27 mouse cellular contexts compared by ENCODE assay signal in genomic region chr3:61011660-61012059, GRCm38 (mm10). TPM values are rescaled to one million over a fixed set of nuclear protein-coding genes. Genes with fewer than 3 reads are reported as not detected.
A peak's percentile ranks its signal among the peaks of the same experiment; 100 is the strongest.
DNase-seq lines count a peak whose midpoint lies in the region; ATAC-seq and TF ChIP-seq lines count a peak whose summit lies in the region.
"Had no signal": no experiment of that assay in that cellular context is flagged by ENCODE, and none has a peak within 500 bp of the region (broad histone marks: within the 10 kb centered on the region; RNA-seq: fewer than 3 reads in every experiment).

No protein-coding gene starts in this region.

- no peak for TF ChIP-seq CTCF in liver, adult 2 months (IDR thresholded peaks at IDR 0.05; ENCODE audit: low read depth, low read length)
- no peak for TF ChIP-seq CTCF in intestine, postnatal 0 days (IDR thresholded peaks at IDR 0.05; ENCODE audit: low read depth)

- DNase-seq in hindbrain, embryonic 11.5 days (ENCODE audit: low spot score): peak; percentile 5
- DNase-seq in liver, adult 2 months (ENCODE audit: extremely low read depth, low read depth, low spot score): peak; percentile 51
- no peak for DNase-seq in urinary bladder, adult 2 months (ENCODE audit: low spot score)
- no peak for DNase-seq in gastrocnemius, adult 8-10 months (ENCODE audit: low spot score in 2 of 2)
- DNase-seq in lung, postnatal 25 days (ENCODE audit: low spot score): no peak
- DNase-seq: adrenal gland, adult 8-10 months; cerebellum, adult 8-10 months; cerebellum, postnatal 36 days; gastrocnemius, adult 2 months; heart, postnatal 4 days; kidney, adult 11 months; layer of hippocampus, postnatal 36 days; lung, adult 18-20 months; lung, postnatal 10 days; thymus, postnatal 36 days had no signal

- H3K36me3 ChIP-seq in hindbrain, embryonic 11.5 days (ENCODE audit: control insufficient read depth, insufficient read depth, low read length): no peaks in the 10 kb centered on the region
- H3K36me3 ChIP-seq in hindbrain, embryonic 16.5 days (ENCODE audit: control insufficient read depth, insufficient read depth, low read length): no peaks in the 10 kb centered on the region
- peaks cover 7% of the 10 kb centered on the region for H3K36me3 ChIP-seq in liver, adult 2 months (ENCODE audit: control insufficient read depth, insufficient read depth, low read length)
- no peaks in the 10 kb centered on the region for H3K36me3 ChIP-seq in liver, embryonic 12.5 days
- no peaks in the 10 kb centered on the region for H3K36me3 ChIP-seq in intestine, postnatal 0 days (ENCODE audit: control insufficient read depth, insufficient read depth)
- H3K36me3 ChIP-seq: heart, embryonic 10.5 days; hindbrain, embryonic 15.5 days; midbrain, embryonic 12.5 days; neural tube, embryonic 15.5 days had no signal

- no peaks in the 10 kb centered on the region for H3K79me2 ChIP-seq in liver, adult 2 months (ENCODE audit: control insufficient read depth, insufficient read depth, low read length)

- H3K4me3 ChIP-seq in hindbrain, embryonic 11.5 days (ENCODE audit: low read depth, low read length): no peak overlapping the region
- no peak overlapping the region for H3K4me3 ChIP-seq in hindbrain, embryonic 16.5 days (ENCODE audit: low read length)
- no peak overlapping the region for H3K4me3 ChIP-seq in liver, adult 2 months (ENCODE audit: insufficient read depth, low read depth, low read length)
- no peak overlapping the region for H3K4me3 ChIP-seq in liver, embryonic 12.5 days
- H3K4me3 ChIP-seq in intestine, postnatal 0 days (ENCODE audit: low read depth, low read length): no peak overlapping the region
- H3K4me3 ChIP-seq: embryonic facial prominence, embryonic 13.5 days; forebrain, embryonic 13.5 days; gastrocnemius, adult 2 months; heart, embryonic 10.5 days; hindbrain, embryonic 15.5 days; layer of hippocampus, adult 2 months; midbrain, embryonic 12.5 days; neural tube, embryonic 15.5 days had no signal

- ATAC-seq in hindbrain, embryonic 11.5 days (ENCODE audit: low FRiP score): peak; percentile 27; the same call in 1 of the 2 replicates
- no peak for ATAC-seq in hindbrain, embryonic 16.5 days
- no peak for ATAC-seq in liver, embryonic 12.5 days
- peak; percentile 98 for ATAC-seq in intestine, postnatal 0 days
- ATAC-seq: activated CD4-positive, CD25-positive, alpha-beta regulatory T cell, adult 4 months; forebrain, embryonic 13.5 days had no signal

- H3K9me3 ChIP-seq in hindbrain, embryonic 11.5 days (ENCODE audit: control insufficient read depth, low read length): no peaks in the 10 kb centered on the region
- H3K9me3 ChIP-seq in hindbrain, embryonic 16.5 days (ENCODE audit: control insufficient read depth, low read length): no peaks in the 10 kb centered on the region
- no peaks in the 10 kb centered on the region for H3K9me3 ChIP-seq in liver, embryonic 12.5 days (replicated peaks)
- H3K9me3 ChIP-seq in intestine, postnatal 0 days (ENCODE audit: control insufficient read depth): no peaks in the 10 kb centered on the region
- H3K9me3 ChIP-seq: embryonic facial prominence, embryonic 13.5 days; forebrain, embryonic 13.5 days; heart, embryonic 10.5 days; hindbrain, embryonic 15.5 days; midbrain, embryonic 12.5 days; neural tube, embryonic 15.5 days had no signal

- H3K27ac ChIP-seq in hindbrain, embryonic 11.5 days (ENCODE audit: low read depth, low read length): no peak overlapping the region
- no peak overlapping the region for H3K27ac ChIP-seq in hindbrain, embryonic 16.5 days (ENCODE audit: low read depth, low read length)
- no peak overlapping the region for H3K27ac ChIP-seq in liver, adult 2 months (replicated peaks; ENCODE audit: insufficient read depth, low read depth, low read length)
- no peak overlapping the region for H3K27ac ChIP-seq in liver, embryonic 12.5 days
- peak overlapping the region; percentile 72 for H3K27ac ChIP-seq in intestine, postnatal 0 days (ENCODE audit: low read depth, low read length)
- H3K27ac ChIP-seq: embryonic facial prominence, embryonic 13.5 days; forebrain, embryonic 13.5 days; gastrocnemius, adult 2 months; heart, embryonic 10.5 days; hindbrain, embryonic 15.5 days; layer of hippocampus, adult 2 months; midbrain, embryonic 12.5 days; neural tube, embryonic 15.5 days had no signal

- no peaks in the 10 kb centered on the region for H3K4me1 ChIP-seq in hindbrain, embryonic 11.5 days (replicated peaks; ENCODE audit: control insufficient read depth, insufficient read depth, low read length)
- no peaks in the 10 kb centered on the region for H3K4me1 ChIP-seq in hindbrain, embryonic 16.5 days (ENCODE audit: control insufficient read depth, insufficient read depth, low read depth, low read length)
- H3K4me1 ChIP-seq in liver, adult 2 months (ENCODE audit: control insufficient read depth, insufficient read depth, low read length): no peaks in the 10 kb centered on the region
- H3K4me1 ChIP-seq in liver, embryonic 12.5 days: no peaks in the 10 kb centered on the region
- 0 out of 2 replicates have a peak, but pooled peaks cover 4% of the 10 kb centered on the region for H3K4me1 ChIP-seq in intestine, postnatal 0 days (replicated peaks; ENCODE audit: control insufficient read depth, insufficient read depth, low read length)
- H3K4me1 ChIP-seq: heart, embryonic 10.5 days; hindbrain, embryonic 15.5 days; neural tube, embryonic 15.5 days had no signal

- no peak overlapping the region for H3K4me2 ChIP-seq in hindbrain, embryonic 11.5 days (replicated peaks; ENCODE audit: low read depth, low read length)
- no peak overlapping the region for H3K4me2 ChIP-seq in hindbrain, embryonic 16.5 days (ENCODE audit: low read length)
- H3K4me2 ChIP-seq in liver, embryonic 12.5 days: no peak overlapping the region
- peak overlapping the region; percentile 21; the same call in 1 of the 2 replicates for H3K4me2 ChIP-seq in intestine, postnatal 0 days (replicated peaks; ENCODE audit: low read depth)
- H3K4me2 ChIP-seq: embryonic facial prominence, embryonic 13.5 days; forebrain, embryonic 13.5 days; hindbrain, embryonic 15.5 days; liver, embryonic 11.5 days; midbrain, embryonic 12.5 days; neural tube, embryonic 15.5 days had no signal

- H3K27me3 ChIP-seq in hindbrain, embryonic 11.5 days (ENCODE audit: control insufficient read depth, insufficient read depth, low read length): no peaks in the 10 kb centered on the region
- no peaks in the 10 kb centered on the region for H3K27me3 ChIP-seq in hindbrain, embryonic 16.5 days (replicated peaks; ENCODE audit: control insufficient read depth, insufficient read depth, low read length)
- H3K27me3 ChIP-seq in liver, adult 2 months (ENCODE audit: control insufficient read depth, insufficient read depth, low read length): no peaks in the 10 kb centered on the region
- H3K27me3 ChIP-seq in liver, embryonic 12.5 days (replicated peaks): no peaks in the 10 kb centered on the region
- no peaks in the 10 kb centered on the region for H3K27me3 ChIP-seq in intestine, postnatal 0 days (replicated peaks; ENCODE audit: control insufficient read depth, insufficient read depth, low read length)
- H3K27me3 ChIP-seq: embryonic facial prominence, embryonic 13.5 days; forebrain, embryonic 13.5 days; hindbrain, embryonic 15.5 days; midbrain, embryonic 12.5 days; neural tube, embryonic 15.5 days had no signal

- WGBS in hindbrain, embryonic 11.5 days: 40% methylated on average over 5 of the region's 5 CpGs
- 42% methylated on average over 5 of the region's 5 CpGs for WGBS in hindbrain, embryonic 16.5 days
- whole genome bisulfite sequencing in liver, adult 2 months: 71% methylated on average over 5 of the region's 5 CpGs
- 72% methylated on average over 5 of the region's 5 CpGs for WGBS in liver, embryonic 12.5 days (ENCODE audit: insufficient replicate concordance)
- WGBS in intestine, postnatal 0 days: 14% methylated on average over 5 of the region's 5 CpGs

- no peak overlapping the region for H3K9ac ChIP-seq in hindbrain, embryonic 11.5 days (ENCODE audit: low read depth, low read length)
- no peak overlapping the region for H3K9ac ChIP-seq in hindbrain, embryonic 16.5 days (ENCODE audit: low read depth, low read length)
- no peak overlapping the region for H3K9ac ChIP-seq in liver, adult 2 months (ENCODE audit: low read depth, low read length)
- H3K9ac ChIP-seq in liver, embryonic 12.5 days: no peak overlapping the region
- H3K9ac ChIP-seq in intestine, postnatal 0 days (ENCODE audit: low read depth, low read length): no peak overlapping the region
- H3K9ac ChIP-seq: embryonic facial prominence, embryonic 13.5 days; forebrain, embryonic 13.5 days; hindbrain, embryonic 15.5 days; midbrain, embryonic 12.5 days; neural tube, embryonic 15.5 days had no signal

- TF ChIP-seq POLR2A in liver, adult 2 months (IDR thresholded peaks at IDR 0.05; ENCODE audit: extremely low read depth, insufficient read depth, low read length): no peak

RNA-seq across cellular contexts. Expression of gene P2ry1, which starts 9.1 kb away (rescaled TPM):
- 4.3 and 4.7 TPM in 2 replicates for polyA plus RNA-seq in hindbrain, embryonic 11.5 days (2014; fragmentation: Nextera tagmentation; extraction: Ambion mirVana)
- 5.8 and 6.5 TPM in 2 replicates for polyA plus RNA-seq in hindbrain, embryonic 16.5 days (2015; fragmentation: Nextera tagmentation; extraction: Ambion mirVana)
- 7.9 and 11.7 TPM in 2 replicates for total RNA-seq in liver, adult 2 months (2014; rRNA removed)
- 3.7 and 4.3 TPM in 2 replicates for polyA plus RNA-seq in liver, adult 2 months (2012; rRNA removed)
- 11.4 and 13.3 TPM in 2 replicates for polyA plus RNA-seq in liver, embryonic 12.5 days (2016; fragmentation: Nextera tagmentation; extraction: Ambion mirVana)
- polyA plus RNA-seq in intestine, postnatal 0 days (2015; fragmentation: Nextera tagmentation; extraction: Ambion mirVana): 10.2 and 14.8 TPM in 2 replicates
- 6.3 and 6.4 TPM in 2 replicates for polyA plus RNA-seq in urinary bladder, adult 2 months (2012; rRNA removed)
- 10 to 100 TPM in 2 of 4 experiments, 1 to 10 TPM in 2; 7.3 to 11.8 (median 9.5) TPM for total RNA-seq in gastrocnemius, adult 8-10 months (2022)

Comparison
In these comparisons a context has a peak if more than half of its experiments do, and no peak if none do; other contexts are left out.
1. ATAC-seq: peak in hindbrain, embryonic 11.5 days (single experiment) and intestine, postnatal 0 days (single experiment); none in hindbrain, embryonic 16.5 days (single experiment) and liver, embryonic 12.5 days (single experiment).
2. DNase-seq: peak in hindbrain, embryonic 11.5 days (single experiment) and liver, adult 2 months (single experiment); none in urinary bladder, adult 2 months (single experiment), gastrocnemius, adult 8-10 months (0 of 2) and lung, postnatal 25 days (single experiment).